Mouse (Mus musculus) gastrocnemius, postnatal 36 days (tissue): Measurements from ENCODE around the gene Zscan20. TPM values are rescaled to one million over a fixed set of nuclear protein-coding genes. Genes with fewer than 3 reads are reported as not detected.

Source experiments
- total RNA-seq, 2 experiments: library from RNA; stranded (reverse); gene quantifications; 2 replicates each; pipeline ENCODE4 v1.2.3; 2021

The Zscan20 gene
- total RNA-seq, 2 experiments from 2014 or later: 1.7 to 3.0 TPM

Other genes with a start within 250 kb of the Zscan20 start
- gene Tlr12, start 8.5 kb upstream of the Zscan20 start, total RNA-seq: under 1 TPM in 1 of 2 experiments, not detected in 1; 0.71 TPM
- gene Phc2, start 44.6 kb upstream of the Zscan20 start, total RNA-seq: 10 to 100 TPM; 15.5 to 17.8 TPM
- gene A3galt2, start 145.3 kb upstream of the Zscan20 start, total RNA-seq: under 1 TPM; 0.10 to 0.20 TPM
- gene Zfp362, start 195.9 kb upstream of the Zscan20 start, total RNA-seq: 10 to 100 TPM in 1 of 2 experiments, 1 to 10 TPM in 1; 8.4 to 10.4 TPM